Mouse (Mus musculus) inflammation-experienced regulatory T-cells, adult 6 months (primary cell): ENCODE data around the gene Dennd1a. TPM values are rescaled to one million over a fixed set of nuclear protein-coding genes. Genes with fewer than 3 reads are reported as not detected.

Experiments
- ATAC-seq: one replicate; pipeline ENCODE4 v1.8.0; 2017
- polyA plus RNA-seq, 3 experiments: library from polyadenylated mRNA; unstranded; fragments of 100-300 nt; shearing (Covaris generic); gene quantifications; one replicate each; pipeline ENCODE4 v1.2.1; 2017

Dennd1a gene
- polyA plus RNA-seq, 3 experiments from 2014 or later: 9.3 to 16.0 (median 14.6) TPM

DNA sequence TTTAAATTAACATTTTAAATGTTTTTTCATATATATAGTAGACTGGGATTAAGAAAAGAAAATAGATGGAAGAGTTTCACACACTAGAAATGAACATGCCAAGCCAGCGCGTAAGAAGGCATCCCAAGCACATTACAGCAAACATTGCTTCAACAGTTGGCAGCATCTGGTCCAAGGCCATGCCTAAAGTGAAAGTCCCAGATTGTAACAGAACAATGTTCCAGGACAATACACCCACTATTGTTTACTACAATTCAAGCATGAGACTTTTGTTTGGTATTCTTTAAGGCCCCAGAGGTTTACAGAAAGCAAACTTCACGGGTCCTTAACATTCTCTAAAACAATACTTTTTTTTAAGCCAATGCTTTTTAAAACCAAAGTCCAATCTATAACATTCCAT, 124.7 kb downstream of the Dennd1a start:
- ATAC-seq: no peak

DNA sequence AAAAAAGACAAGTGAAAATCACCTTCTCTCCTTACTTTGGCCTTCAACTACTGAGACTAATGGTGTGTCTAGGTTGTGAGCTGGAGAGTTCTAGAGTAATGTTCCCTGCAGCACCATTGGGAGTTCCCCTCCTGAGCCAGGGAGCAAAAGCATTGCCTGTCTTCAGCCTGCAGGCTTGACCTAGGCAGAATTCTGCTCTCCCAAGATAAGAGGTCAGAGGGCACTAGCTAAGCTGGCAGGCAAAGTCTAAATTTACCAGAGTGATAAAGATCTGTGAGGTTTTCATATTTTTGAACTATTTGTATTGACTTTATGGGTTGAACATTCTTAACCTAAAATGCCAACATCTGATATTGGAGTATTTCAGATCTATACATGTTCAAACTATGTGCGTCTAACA, 125.7 kb downstream of the Dennd1a start:
- ATAC-seq: no peak

DNA sequence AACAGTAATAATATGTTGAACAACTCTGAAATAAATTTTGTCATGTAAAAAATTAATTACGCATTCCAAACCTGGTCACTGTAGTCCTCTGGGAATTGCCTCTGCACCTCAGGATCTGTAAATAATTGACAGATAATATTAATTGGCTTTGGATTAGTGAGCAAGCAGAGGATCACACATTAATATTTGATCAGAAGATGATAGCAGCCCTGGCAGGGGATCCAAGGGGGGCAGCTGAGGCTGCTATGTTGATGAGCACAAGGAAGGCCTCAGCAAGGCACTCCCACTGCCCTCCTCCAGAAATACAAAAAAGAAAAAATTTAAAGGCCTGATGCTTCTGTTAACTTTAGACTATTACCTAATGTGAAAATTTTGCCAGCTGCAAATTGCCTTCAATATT, 127.5 kb downstream of the Dennd1a start:
- no peak for ATAC-seq

DNA sequence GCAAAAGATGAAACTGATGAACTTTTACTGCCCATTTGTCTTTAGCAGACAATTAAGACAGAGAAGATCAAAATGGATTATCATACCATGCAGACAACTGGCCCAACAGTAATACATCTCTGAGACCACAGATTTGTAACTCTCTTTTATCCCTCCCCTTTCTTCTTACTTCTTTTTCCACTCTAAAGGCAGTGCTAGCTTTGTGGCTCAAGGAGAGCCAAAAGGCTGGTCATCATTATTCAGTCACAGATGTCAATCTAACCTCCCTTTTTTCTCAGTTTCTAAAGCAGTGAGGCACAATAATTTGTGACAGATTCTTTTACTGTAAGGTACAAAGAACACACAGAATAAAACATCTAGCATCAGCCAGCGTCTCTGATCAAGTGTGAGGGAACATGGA, 130.2 kb downstream of the Dennd1a start:
- no peak for ATAC-seq

DNA sequence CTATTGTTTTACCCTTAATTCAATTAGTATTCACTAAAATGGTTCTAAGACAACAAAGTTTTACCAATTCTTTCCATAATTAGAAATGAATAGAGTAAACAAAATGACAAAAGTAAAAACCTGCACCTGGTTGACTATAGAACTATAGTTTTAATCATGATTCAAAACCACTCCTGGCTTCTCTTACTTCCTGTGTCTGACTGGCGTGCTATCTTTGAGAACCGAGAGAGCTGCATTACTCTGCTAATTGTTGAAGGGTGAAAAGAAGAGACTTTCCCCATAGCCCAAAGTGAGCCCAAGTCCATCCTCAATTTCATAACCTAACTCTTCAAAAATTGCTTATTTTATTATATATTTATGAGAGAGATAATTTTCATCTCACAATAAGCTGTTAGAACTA, 131.2 kb downstream of the Dennd1a start:
- no peak for ATAC-seq

DNA sequence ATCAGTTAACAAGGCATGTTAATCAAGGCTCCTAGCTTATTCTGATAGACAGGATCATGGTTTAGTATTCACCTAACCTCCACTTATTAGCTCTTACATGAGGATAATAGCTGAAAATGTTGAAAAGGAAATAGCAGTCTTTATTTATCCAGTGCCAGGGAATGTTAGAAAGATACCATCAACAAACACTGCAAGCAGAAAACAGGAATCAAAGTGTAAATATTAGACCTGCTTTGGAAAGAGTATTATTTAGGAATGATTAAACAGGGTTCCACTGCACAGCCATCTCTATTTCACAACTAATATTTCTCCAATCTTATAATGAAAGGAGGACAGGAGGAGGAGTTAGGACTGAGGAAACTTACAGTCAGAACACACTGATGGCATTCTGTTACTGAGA, 142.4 kb downstream of the Dennd1a start:
- no peak for ATAC-seq

DNA sequence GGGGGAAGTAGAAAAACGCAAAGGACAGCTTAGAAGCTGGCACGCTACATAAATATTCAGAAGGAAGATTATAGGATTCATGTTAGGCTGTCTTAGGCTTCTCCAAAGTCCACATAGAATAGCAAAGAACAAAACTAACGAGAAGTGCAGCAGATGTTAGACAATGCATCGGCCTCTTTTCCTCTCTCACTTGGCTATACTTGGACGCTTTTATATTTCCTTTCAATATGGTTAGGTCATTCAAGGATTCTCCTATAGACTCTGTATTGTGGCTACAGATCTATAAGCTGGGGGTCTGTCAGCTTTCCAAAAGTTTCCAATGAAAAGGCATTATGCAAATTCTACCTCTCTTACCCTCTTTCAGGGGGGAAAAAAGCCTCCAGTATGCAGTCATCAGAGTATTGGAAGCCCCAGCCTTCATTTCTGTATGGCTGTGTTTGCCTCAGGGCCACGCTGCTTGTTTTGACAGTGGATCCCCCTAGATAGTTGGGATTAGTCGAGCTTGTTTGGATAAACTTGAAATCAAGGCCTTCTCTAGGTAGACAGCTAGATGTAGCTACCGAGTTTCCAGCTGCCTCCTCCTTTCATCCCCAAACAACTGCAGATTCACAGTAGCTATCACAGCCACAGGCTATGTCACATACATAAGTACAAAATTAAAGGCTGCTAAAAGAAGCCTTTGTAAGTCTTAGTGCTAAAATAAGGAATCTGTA, 143.0 kb downstream of the Dennd1a start:
- ATAC-seq: no peak

DNA sequence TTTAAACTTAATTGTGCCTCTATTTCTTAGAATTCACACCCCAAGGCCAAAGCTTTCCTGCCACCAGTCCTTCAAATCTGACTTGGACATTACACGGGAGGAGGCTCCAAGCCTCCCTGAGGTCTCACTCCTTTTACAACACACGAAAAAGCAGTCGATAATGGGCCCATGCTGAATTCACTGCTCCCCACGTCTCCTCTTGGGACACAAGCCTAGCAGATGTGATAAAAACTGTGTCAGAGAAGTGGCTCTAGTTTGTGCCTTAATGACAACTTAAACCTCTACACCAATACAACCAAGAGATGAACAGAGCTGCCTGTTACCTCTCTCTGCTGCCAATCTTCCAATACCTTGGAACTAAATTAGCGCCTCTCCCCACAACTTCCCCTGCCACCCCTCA, 144.3 kb downstream of the Dennd1a start:
- no peak for ATAC-seq

DNA sequence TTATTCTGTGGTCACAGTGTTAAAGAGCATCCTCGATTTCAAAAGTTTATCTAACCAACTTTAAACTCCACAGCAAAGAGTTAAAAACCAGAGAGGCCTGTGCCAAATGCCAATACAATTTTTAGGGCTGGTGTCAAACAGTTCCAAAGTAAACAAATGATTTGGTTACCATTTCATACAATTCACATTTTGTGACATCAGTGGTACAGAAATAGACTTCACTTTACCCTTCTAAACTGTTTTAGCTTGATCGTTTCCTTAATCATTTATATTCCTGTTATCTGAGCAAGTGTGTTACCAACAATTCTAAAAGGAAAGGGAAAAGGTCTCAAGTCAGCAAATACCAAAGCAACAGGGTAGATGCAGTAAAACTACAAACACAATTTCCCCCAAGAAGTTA, 145.0 kb downstream of the Dennd1a start:
- no peak for ATAC-seq

DNA sequence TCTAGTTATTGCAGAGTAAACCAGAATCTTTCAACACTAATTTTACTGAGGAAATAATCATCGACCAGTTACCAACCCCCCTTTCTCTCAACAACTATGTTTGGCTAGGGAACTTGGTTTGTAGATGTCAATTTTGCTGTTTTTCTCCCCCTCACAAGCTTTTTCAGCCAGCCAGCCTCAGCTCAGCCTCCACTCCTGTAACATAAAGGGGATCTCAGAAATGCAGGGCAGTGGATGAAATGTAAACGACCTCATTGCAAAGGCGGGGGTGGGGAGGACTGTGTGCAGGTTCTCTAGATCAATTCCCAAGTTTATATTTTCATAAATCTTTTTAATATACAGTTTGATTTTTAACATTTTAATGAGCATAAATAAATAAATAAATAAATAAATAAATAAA, 147.7 kb downstream of the Dennd1a start:
- ATAC-seq: no peak

DNA sequence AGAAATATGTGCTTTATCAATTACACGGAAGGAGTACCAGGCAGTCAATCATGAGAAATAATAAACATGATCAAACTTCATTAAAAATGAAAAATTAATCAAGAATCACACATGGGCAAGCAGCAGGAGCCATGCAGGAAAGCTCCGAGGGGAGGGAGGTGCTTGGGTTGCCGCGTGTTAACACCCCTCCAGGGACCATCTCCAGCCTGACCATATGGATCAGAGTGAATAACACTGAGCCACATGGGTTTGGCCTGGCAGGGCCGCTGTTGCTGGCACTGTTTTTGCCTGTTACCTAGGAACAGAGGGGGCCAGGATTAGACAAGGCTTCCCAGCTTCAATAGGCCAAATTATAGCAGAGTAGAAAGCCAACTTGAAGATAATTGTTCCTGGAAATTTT, 150.1 kb downstream of the Dennd1a start:
- ATAC-seq: no peak

DNA sequence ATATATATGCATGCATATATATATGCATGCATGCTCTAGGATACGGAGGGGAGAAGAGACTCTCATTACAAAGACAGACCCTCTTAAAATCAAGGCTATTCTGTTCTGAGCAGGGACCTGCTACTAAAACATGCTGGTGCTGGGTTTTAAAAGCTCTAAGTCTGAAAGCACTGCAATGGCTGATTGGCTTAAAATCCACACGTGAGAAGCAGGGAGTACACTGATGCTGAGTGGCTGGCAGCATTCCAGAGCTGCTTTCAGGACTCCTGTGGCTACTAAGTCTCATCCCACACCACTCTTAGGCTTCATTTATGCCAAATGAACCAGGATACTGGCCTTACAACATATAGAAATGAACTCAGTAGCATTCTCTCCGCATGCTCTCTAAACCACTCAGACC, 151.8 kb downstream of the Dennd1a start:
- ATAC-seq: no peak

DNA sequence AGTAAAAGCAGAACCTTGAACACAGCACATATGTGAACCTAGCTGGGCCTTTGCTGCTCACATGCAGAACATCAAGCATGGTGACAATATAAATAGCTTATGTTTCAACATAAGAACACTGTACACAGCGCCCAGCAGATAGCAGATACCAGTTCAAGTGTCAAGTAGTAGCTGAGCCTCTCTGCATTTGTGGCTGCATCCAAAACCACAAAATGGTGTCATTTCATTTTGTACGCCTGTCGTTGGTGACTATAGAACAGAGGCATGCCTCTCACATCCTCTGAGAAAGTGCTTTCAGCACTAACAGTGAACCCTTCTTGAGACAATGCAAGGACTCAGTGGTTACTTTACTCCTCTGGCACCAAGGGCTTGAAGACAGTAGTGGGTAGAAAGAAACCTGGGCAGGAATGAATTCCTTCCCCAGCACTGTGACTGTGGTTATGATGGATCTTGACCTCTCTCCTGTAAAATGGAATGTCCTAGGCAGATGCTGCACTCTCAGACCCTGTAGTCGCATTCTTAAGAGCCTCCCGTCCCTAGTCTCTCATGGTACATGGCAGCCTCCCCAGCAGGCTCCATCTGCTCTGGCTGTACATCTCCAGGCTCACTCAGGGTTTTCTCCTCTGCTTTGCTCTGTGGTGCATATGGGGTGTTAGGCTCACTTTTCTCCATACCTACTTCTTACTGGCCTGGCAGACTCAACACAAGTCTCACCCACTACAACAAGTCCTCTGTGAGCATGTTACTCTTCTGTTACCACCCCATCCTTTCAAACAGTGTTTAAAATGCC, 154.0 kb downstream of the Dennd1a start:
- ATAC-seq: no peak

DNA sequence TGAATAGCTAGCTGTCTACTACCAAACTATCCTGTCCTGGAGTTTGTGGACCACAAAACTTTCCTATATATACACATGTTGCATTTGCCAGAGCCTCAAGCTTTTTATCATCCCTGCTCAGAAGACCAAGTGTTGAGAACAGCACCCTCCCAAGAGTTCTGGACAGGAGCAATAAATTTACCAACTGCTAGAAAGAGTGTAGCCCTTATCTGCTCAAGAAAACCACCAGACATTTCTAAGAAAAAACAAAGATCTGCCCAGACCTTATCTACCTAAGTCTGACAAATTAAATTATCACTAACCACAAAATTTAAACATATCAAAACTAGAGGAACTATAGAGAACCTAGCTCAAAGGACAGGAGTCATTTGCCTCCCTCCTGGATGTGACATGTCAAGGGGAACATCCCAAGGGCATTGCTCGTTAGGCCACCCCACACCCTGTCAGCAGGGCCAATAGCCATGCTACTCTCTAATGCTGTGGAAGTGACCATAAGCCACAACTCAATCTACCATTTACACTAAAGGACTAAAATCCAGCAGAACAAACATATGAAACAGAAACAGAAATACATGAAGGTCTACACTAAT, 154.9 kb downstream of the Dennd1a start:
- no peak for ATAC-seq

DNA sequence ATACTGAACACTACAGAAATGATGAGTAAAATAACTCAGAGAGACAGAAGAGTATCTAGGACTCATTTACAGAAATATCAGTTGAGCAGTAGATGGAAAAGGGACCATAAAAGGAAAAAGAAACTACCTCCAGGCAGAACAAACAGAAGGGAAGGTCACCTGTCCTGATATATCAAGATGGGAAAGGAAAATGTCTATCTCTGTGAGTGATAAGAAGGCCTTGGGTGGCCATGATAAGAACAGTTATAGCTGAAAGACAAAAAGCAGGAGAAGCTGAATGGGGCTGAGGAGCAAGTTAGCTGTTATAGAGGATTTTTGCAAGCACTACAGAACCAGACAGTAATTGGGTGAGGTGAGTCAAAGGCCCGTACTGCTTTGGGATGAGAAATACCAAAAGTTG, 155.7 kb downstream of the Dennd1a start:
- ATAC-seq: no peak

DNA sequence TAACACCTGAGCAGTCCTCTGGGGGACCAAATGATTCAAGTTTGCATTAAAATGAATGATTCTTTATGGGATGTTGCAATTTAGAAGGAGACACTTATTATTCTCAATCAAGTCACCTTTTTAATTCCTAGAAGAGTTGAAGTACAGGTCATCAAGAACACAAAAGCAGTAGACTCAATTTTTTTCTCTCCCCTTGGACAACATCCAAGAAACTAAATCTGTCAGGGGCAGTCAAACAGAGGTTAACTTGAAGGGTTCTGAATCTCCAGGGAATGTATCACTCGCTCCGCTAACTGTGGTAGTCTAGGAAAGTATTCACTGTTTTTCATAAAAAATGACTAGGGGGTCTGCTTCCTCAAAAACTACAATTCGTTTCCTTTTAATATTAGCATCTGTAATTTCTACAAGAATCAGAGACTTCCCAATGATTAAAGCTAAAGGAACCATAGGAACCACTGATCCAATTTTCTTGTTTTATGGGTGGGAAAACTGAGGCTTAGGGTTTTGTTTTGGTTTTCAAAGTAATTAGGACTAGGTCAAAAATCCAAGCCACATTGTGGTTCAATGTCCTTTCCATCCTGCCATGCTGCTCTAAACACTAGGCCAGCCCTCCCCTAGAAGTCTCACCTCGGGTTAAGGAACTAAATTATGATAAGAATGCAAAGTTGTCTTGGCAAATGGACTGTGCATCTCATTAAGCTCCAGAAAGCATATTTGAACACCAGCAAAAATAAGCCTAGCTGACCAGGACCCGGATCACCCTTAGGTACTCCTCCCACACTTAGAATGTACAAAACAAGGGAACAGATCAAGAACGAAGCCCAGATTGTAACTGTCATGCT, 157.0 kb downstream of the Dennd1a start:
- no peak for ATAC-seq

DNA sequence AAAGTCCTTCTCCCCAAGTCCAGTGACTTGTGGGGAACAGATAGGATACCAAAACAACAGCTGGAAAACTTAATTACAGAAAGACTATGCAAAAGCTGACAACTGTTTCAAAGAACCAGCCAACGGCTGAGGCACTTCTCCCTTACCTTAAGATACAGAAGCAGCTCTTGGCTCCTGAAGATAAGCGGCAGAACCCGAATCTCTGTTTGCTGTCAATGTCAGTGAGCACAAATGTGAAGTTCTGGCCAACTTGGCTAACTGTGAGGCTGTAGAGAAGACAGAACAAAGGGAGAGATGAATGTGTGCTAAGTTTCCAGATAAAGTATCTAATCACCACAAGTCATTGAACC, 160.8 kb downstream of the Dennd1a start:
- no peak for ATAC-seq

DNA sequence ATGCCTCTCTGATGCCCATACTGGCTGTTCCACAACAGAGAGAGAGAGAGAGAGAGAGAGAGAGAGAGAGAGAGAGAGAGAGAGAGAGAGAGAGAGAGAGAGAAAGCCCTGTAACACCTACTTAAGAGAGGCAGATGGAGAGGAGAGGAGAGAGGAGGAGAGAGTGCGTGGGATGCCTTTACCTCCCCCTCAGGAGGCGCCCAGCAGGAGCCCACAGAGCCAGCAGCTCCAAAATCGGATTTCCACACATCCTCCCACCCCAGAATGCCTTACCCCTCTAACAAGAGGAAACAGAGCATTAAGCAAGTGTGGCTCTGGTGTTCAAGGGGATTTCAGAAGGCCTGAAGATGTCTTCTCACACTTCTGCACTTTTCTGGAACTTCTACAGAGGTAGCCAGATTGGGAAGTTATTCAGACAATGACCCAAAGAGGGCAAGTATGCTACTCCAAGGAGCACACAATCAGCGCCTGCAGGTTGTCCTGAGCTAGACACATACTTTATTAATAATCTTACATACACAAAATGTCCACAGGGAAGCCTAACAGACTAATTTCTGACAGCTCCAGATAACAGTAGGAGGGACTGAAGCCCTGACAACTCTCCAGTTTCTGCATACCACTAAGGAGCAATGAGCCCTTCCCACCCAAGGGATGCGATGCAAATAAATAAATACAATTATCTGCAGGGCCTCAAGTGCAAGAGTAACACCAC, 161.4 kb downstream of the Dennd1a start:
- no peak for ATAC-seq

DNA sequence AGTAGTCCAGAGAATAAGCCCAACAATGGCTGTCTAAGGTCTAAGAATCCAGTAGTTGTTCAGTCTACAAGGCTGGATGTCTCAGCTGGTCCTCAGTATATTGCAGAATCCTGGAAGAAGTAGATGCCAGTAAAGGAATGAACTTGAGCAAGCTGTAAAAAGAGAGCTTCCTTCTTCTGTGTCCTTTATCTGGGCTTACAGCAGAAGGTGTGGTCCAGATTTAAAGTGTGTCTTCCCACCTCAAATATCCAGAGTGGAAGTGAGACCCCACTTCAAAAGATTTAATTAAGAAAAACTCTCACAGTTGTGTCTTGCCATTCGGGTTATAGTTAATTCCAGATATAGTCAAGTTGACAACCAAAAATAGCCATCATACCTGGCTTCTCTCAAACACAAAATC, 162.5 kb downstream of the Dennd1a start:
- ATAC-seq: no peak

DNA sequence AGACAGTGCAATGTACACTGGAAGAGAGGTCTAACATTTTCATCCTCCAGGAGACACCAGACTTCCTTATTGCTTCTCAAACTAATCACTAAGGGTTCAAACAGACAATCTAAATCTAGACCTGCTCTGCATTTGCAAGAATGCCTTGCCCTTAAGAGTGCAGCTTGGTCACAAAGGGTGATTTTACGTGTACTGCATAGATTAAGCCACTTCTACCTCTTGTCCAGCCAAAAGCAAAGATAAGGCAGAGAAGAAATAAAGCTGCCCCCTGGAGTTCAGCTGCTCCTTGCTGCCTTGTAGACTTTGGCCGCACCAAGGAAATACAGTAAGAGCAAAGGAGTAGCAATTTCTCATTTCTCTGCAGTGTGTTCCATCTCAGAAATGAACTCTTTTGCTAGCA, 172.2 kb downstream of the Dennd1a start:
- ATAC-seq: no peak

DNA sequence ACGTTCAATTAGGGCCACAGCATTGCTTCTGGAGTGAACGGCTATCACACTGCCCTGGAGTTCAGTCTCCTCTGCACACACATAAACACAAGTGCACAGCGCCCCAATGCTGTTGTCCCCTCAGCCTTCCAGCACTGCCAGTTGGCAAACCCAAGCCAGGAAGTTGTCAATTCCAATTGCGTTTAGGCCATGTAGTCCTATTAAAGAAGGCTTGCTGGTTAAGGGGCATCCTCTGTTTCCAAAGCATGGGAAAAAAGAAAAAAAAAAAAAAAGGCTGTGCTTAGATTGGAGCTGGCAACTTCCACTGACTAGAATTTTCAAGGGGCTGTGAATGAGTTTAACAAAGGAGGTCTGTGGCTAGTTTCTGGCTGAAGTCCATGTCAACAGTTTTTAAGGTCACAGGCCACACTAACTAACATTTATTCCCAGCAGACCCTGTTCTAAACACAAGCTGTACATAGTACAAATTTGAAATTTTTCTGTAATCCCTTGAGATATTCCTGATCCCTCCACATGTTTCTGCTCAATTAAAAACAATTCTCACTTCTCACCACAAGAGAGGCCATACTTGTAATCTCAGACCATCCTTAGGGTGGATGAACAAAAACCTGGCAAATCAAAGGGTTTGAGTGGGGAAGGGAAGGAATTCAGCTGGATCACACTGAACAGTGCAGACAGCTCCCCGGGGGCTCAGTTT, 175.4 kb downstream of the Dennd1a start:
- ATAC-seq: no peak

DNA sequence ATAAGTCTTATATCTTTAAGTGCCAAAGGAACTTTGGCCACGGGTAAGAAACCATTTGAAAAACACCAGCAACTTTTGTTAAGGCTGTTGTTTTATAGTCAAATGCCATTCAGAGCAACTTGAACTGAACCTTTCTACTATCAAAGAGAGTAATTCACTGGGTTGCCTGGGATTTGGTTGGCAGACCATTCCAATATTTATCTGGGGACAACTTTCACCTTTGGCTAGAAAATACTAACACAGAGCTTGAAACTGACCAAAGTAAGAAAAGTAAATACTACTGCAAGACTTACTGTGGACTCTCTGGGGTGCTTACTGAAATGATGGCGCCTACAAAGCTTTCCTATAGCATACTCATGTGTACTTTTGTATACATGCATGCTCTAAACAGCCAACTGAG, 178.6 kb downstream of the Dennd1a start:
- ATAC-seq: no peak
